Mouse (Mus musculus) hindbrain, embryonic 16.5 days (tissue): ENCODE data around the gene Nos2. TPM values are rescaled to one million over a fixed set of nuclear protein-coding genes. Genes with fewer than 3 reads are reported as not detected.

Experiments used
- ATAC-seq: fragments of 200-750 bp; cut with Nextera tagmentation; 2 replicates; pipeline ENCODE4 v1.8.0; 2017; ENCODE audit warnings: moderate TSS enrichment, moderate library complexity
- H3K27ac ChIP-seq: fragments of 300-500 bp; sonication (generic); 2 replicates; pipeline ENCODE4 v1.5.1; 2014; ENCODE audit warnings: low read depth, mild to moderate bottlenecking, control low read depth, low read length, moderate library complexity
- H3K27me3 ChIP-seq: fragments of 300-500 bp; sonication (generic); replicated peaks from 2 replicates; pipeline ENCODE4 v1.6.1; 2014; ENCODE audit warnings: low read length; ENCODE audit not compliant: control insufficient read depth, insufficient read depth
- H3K36me3 ChIP-seq: fragments of 300-500 bp; sonication (generic); 2 replicates; pipeline ENCODE4 v1.6.1; 2014; ENCODE audit warnings: mild to moderate bottlenecking, low read length, moderate library complexity, mixed read lengths; ENCODE audit not compliant: control insufficient read depth, insufficient read depth
- H3K4me1 ChIP-seq: fragments of 300-500 bp; sonication (generic); 2 replicates; pipeline ENCODE4 v1.6.1; 2014; ENCODE audit warnings: low read depth, low read length; ENCODE audit not compliant: control insufficient read depth, insufficient read depth
- H3K4me2 ChIP-seq: fragments of 300-500 bp; sonication (generic); 2 replicates; pipeline ENCODE4 v1.6.1; 2014; ENCODE audit warnings: mild to moderate bottlenecking, low read length, control low read depth, moderate library complexity
- H3K4me3 ChIP-seq: fragments of 300-500 bp; sonication (generic); 2 replicates; pipeline ENCODE4 v1.5.1; 2014; ENCODE audit warnings: mild to moderate bottlenecking, low read length, control low read depth, moderate library complexity
- H3K9ac ChIP-seq: fragments of 300-500 bp; sonication (generic); 2 replicates; pipeline ENCODE4 v1.6.1; 2014; ENCODE audit warnings: low read depth, mild to moderate bottlenecking, control low read depth, low read length, moderate library complexity
- H3K9me3 ChIP-seq: fragments of 300-500 bp; sonication (generic); 2 replicates; pipeline ENCODE4 v1.6.1; 2014; ENCODE audit warnings: mild to moderate bottlenecking, low read length, moderate library complexity; ENCODE audit not compliant: control insufficient read depth
- WGBS: fragments of 180-500 bp; shearing (Covaris S2); extraction: QIAGEN DNeasy Blood & Tissue Kit; methylation state at CpG from one replicate; pipeline ENCODE4 v1.1.7; 2014; 5-methylcytosine and 5-hydroxymethylcytosine counted together
- polyA plus RNA-seq: library from polyadenylated mRNA; unstranded; fragments of >200 nt; fragmentation: Nextera tagmentation; extraction: Ambion mirVana; gene quantifications from 2 replicates; pipeline ENCODE4 v1.2.1, GENCODE M21; 2015

Nos2 gene
- 0.96 and 1.2 TPM in 2 replicates for polyA plus RNA-seq

- no peaks in the 10 kb centered on the region for H3K36me3 ChIP-seq
- no peak within 1 kb of the TSS for H3K9ac ChIP-seq
- no peak within 1 kb of the TSS for H3K4me2 ChIP-seq
- no peaks in the 10 kb centered on the region for H3K9me3 ChIP-seq
- no peak within 1 kb of the TSS for H3K27ac ChIP-seq
- no peak within 1 kb of the TSS for H3K4me3 ChIP-seq
- 51% methylated on average over 6 of the region's 6 CpGs for WGBS
- no peak for ATAC-seq
- peaks cover 23% of the 10 kb centered on the region for H3K27me3 ChIP-seq
- peaks cover 7% of the 10 kb centered on the region for H3K4me1 ChIP-seq
These were observed at the start of gene Nos2 for GRCm38 (mm10) chr11:78920411-78920939. Gene Nos2 (plus strand): TSS chr11:78920787.

GRCm38 (mm10) chr11:78870891-78871290, 49.7 kb upstream of the Nos2 start:
- WGBS, result 81% methylated on average over 4 of the region's 4 CpGs
- Histone ChIP-seq H3K27ac (no peak overlapping the region), H3K4me1 (no peaks in the 10 kb centered on the region), H3K36me3 (no peaks in the 10 kb centered on the region), H3K9ac (no peak overlapping the region), H3K27me3 (no peaks in the 10 kb centered on the region), H3K9me3 (peaks cover 5% of the 10 kb centered on the region), H3K4me2 (no peak overlapping the region), H3K4me3 (no peak overlapping the region)
- no peak for ATAC-seq

GRCm38 (mm10) chr11:78872782-78873181, 47.8 kb upstream of the Nos2 start:
- H3K4me1 ChIP-seq, result no peaks in the 10 kb centered on the region
- H3K9ac ChIP-seq, result no peak overlapping the region
- ATAC-seq, result no peak
- peaks cover 5% of the 10 kb centered on the region for H3K9me3 ChIP-seq
- 42% methylated on average over 2 of the region's 2 CpGs for WGBS
- no peaks in the 10 kb centered on the region for H3K27me3 ChIP-seq
- H3K4me2 ChIP-seq, result no peak overlapping the region
- H3K4me3 ChIP-seq, result no peak overlapping the region
- H3K27ac ChIP-seq, result no peak overlapping the region
- no peaks in the 10 kb centered on the region for H3K36me3 ChIP-seq

- no peak overlapping the region for H3K9ac ChIP-seq
- H3K4me3 ChIP-seq, result no peak overlapping the region
- H3K9me3 ChIP-seq, result peaks cover 5% of the 10 kb centered on the region
- WGBS, result 97% methylated on average over 3 of the region's 3 CpGs
- no peak for ATAC-seq
- H3K27me3 ChIP-seq, result no peaks in the 10 kb centered on the region
- no peak overlapping the region for H3K4me2 ChIP-seq
- H3K4me1 ChIP-seq, result no peaks in the 10 kb centered on the region
- H3K36me3 ChIP-seq, result no peaks in the 10 kb centered on the region
- H3K27ac ChIP-seq, result no peak overlapping the region
These were observed 40.9 kb upstream of the Nos2 start for GRCm38 (mm10) chr11:78879727-78880126.

GRCm38 (mm10) chr11:78886693-78887092, 33.9 kb upstream of the Nos2 start:
- H3K27ac ChIP-seq, result peak overlapping the region; percentile 79
- H3K4me2 ChIP-seq, result peak overlapping the region; percentile 12; the same call in 1 of the 2 replicates
- H3K9ac ChIP-seq, result no peak overlapping the region
- H3K4me3 ChIP-seq, result no peak overlapping the region
- 23% methylated on average over 1 of the region's 1 CpGs for WGBS
- no peaks in the 10 kb centered on the region for H3K27me3 ChIP-seq
- no peaks in the 10 kb centered on the region for H3K9me3 ChIP-seq
- ATAC-seq, result peak; percentile 30; the same call in 1 of the 2 replicates
- peaks cover 15% of the 10 kb centered on the region for H3K4me1 ChIP-seq
- no peaks in the 10 kb centered on the region for H3K36me3 ChIP-seq

GRCm38 (mm10) chr11:78887102-78887971, 33.2 kb upstream of the Nos2 start:
- no peaks in the 10 kb centered on the region for H3K27me3 ChIP-seq
- H3K4me3 ChIP-seq, result no peak overlapping the region
- no peaks in the 10 kb centered on the region for H3K9me3 ChIP-seq
- H3K4me1 ChIP-seq, result peaks cover 15% of the 10 kb centered on the region
- H3K9ac ChIP-seq, result peak overlapping the region; percentile 43; the same call in 1 of the 2 replicates
- H3K4me2 ChIP-seq, result peak overlapping the region; percentile 35
- H3K36me3 ChIP-seq, result no peaks in the 10 kb centered on the region
- H3K27ac ChIP-seq, result peak overlapping the region; percentile 79
- ATAC-seq, result peak; percentile 94
- 23% methylated on average over 8 of the region's 9 CpGs for WGBS

GRCm38 (mm10) chr11:78889156-78889555, 31.4 kb upstream of the Nos2 start:
- no peak for ATAC-seq
- Histone ChIP-seq H3K27me3 (no peaks in the 10 kb centered on the region), H3K27ac (no peak overlapping the region), H3K4me3 (no peak overlapping the region), H3K4me1 (peaks cover 15% of the 10 kb centered on the region), H3K9me3 (no peaks in the 10 kb centered on the region), H3K9ac (no peak overlapping the region), H3K36me3 (no peaks in the 10 kb centered on the region), H3K4me2 (no peak overlapping the region)
- 84% methylated on average over 4 of the region's 4 CpGs for WGBS

- Histone ChIP-seq H3K4me2 (no peak overlapping the region), H3K36me3 (no peaks in the 10 kb centered on the region), H3K4me1 (no peaks in the 10 kb centered on the region), H3K9me3 (no peaks in the 10 kb centered on the region), H3K27ac (no peak overlapping the region), H3K4me3 (no peak overlapping the region), H3K27me3 (no peaks in the 10 kb centered on the region), H3K9ac (no peak overlapping the region)
- ATAC-seq, result no peak
- 71% methylated on average over 7 of the region's 7 CpGs for WGBS
These were observed 24.0 kb upstream of the Nos2 start for GRCm38 (mm10) chr11:78896357-78897123.

GRCm38 (mm10) chr11:78915473-78915872, 5.1 kb upstream of the Nos2 start:
- no peak overlapping the region for H3K27ac ChIP-seq
- no peak overlapping the region for H3K4me3 ChIP-seq
- ATAC-seq, result no peak
- H3K4me2 ChIP-seq, result no peak overlapping the region
- H3K27me3 ChIP-seq, result no peaks in the 10 kb centered on the region
- 76% methylated on average over 6 of the region's 6 CpGs for WGBS
- H3K36me3 ChIP-seq, result no peaks in the 10 kb centered on the region
- no peaks in the 10 kb centered on the region for H3K4me1 ChIP-seq
- no peaks in the 10 kb centered on the region for H3K9me3 ChIP-seq
- H3K9ac ChIP-seq, result no peak overlapping the region
